Mouse (Mus musculus): ENCODE measurements around the gene Qtrt1. TPM values are rescaled to one million over a fixed set of nuclear protein-coding genes. Genes with fewer than 3 reads are reported as not detected.
"Not testable (repeated sequence)": the region's sequence is repeated elsewhere in the genome, so short reads cannot be mapped to it uniquely, and the experiment has no call there.

The Qtrt1 gene
- polyA plus RNA-seq, 1 experiment from 2014 or later, result 61.5 TPM

GRCm38 (mm10) chr9:21456930-21457634 lies 45.4 kb downstream of the Qtrt1 start:
- Histone ChIP-seq H3K4me3 (ENCODE audit: low read depth, low read length) (no peak overlapping the region), H3K27ac (ENCODE audit: low read depth, low read length) (no peak overlapping the region), H3K27me3 (ENCODE audit: control insufficient read depth, insufficient read depth, low read length) (no peaks in the 10 kb centered on the region), H3K9me3 (ENCODE audit: control insufficient read depth, low read length) (no peaks in the 10 kb centered on the region), H3K4me2 (ENCODE audit: low read depth, low read length, severe bottlenecking) (no peak overlapping the region), H3K9ac (ENCODE audit: low read length) (no peak overlapping the region), H3K4me1 (replicated peaks; ENCODE audit: control insufficient read depth, insufficient read depth, low read length) (no peaks in the 10 kb centered on the region), H3K36me3 (ENCODE audit: control insufficient read depth, insufficient read depth, low read length) (no peaks in the 10 kb centered on the region)
- ATAC-seq (replicated peaks; ENCODE audit: low FRiP score) (no peak), DNase-seq (ENCODE audit: low spot score) (no peak)
- 86% methylated on average over 10 of the region's 10 CpGs for WGBS

GRCm38 (mm10) chr9:21458821-21459220 lies 47.2 kb downstream of the Qtrt1 start:
- no peak overlapping the region for H3K27ac ChIP-seq (ENCODE audit: low read depth, low read length)
- H3K4me1 ChIP-seq (replicated peaks; ENCODE audit: control insufficient read depth, insufficient read depth, low read length), result no peaks in the 10 kb centered on the region
- no peak overlapping the region for H3K4me2 ChIP-seq (ENCODE audit: low read depth, low read length, severe bottlenecking)
- ATAC-seq (replicated peaks; ENCODE audit: low FRiP score) (no peak), DNase-seq (ENCODE audit: low spot score) (no peak)
- H3K9me3 ChIP-seq (ENCODE audit: control insufficient read depth, low read length), result no peaks in the 10 kb centered on the region
- WGBS, result 86% methylated on average over 3 of the region's 3 CpGs
- H3K27me3 ChIP-seq (ENCODE audit: control insufficient read depth, insufficient read depth, low read length), result no peaks in the 10 kb centered on the region
- H3K36me3 ChIP-seq (ENCODE audit: control insufficient read depth, insufficient read depth, low read length), result no peaks in the 10 kb centered on the region
- H3K4me3 ChIP-seq (ENCODE audit: low read depth, low read length), result no peak overlapping the region
- no peak overlapping the region for H3K9ac ChIP-seq (ENCODE audit: low read length)

GRCm38 (mm10) chr9:21460400-21460940 lies 48.8 kb downstream of the Qtrt1 start:
- Histone ChIP-seq H3K27me3 (ENCODE audit: control insufficient read depth, insufficient read depth, low read length) (no peaks in the 10 kb centered on the region), H3K4me2 (ENCODE audit: low read depth, low read length, severe bottlenecking) (no peak overlapping the region), H3K27ac (ENCODE audit: low read depth, low read length) (no peak overlapping the region), H3K36me3 (ENCODE audit: control insufficient read depth, insufficient read depth, low read length) (no peaks in the 10 kb centered on the region), H3K9ac (ENCODE audit: low read length) (no peak overlapping the region), H3K4me3 (ENCODE audit: low read depth, low read length) (no peak overlapping the region), H3K4me1 (replicated peaks; ENCODE audit: control insufficient read depth, insufficient read depth, low read length) (no peaks in the 10 kb centered on the region), H3K9me3 (ENCODE audit: control insufficient read depth, low read length) (no peaks in the 10 kb centered on the region)
- 90% methylated on average over 3 of the region's 3 CpGs for WGBS
- DNase-seq (ENCODE audit: low spot score) (no peak), ATAC-seq (replicated peaks; ENCODE audit: low FRiP score) (no peak)

- no peak overlapping the region for H3K4me2 ChIP-seq (ENCODE audit: low read depth, low read length, severe bottlenecking)
- ATAC-seq (replicated peaks; ENCODE audit: low FRiP score) (no peak), DNase-seq (ENCODE audit: low spot score) (no peak)
- no peaks in the 10 kb centered on the region for H3K4me1 ChIP-seq (replicated peaks; ENCODE audit: control insufficient read depth, insufficient read depth, low read length)
- no peaks in the 10 kb centered on the region for H3K27me3 ChIP-seq (ENCODE audit: control insufficient read depth, insufficient read depth, low read length)
- H3K27ac ChIP-seq (ENCODE audit: low read depth, low read length), result no peak overlapping the region
- H3K36me3 ChIP-seq (ENCODE audit: control insufficient read depth, insufficient read depth, low read length), result no peaks in the 10 kb centered on the region; the same call in 1 of the 2 replicates
- no peak overlapping the region for H3K9ac ChIP-seq (ENCODE audit: low read length)
- H3K9me3 ChIP-seq (ENCODE audit: control insufficient read depth, low read length), result no peaks in the 10 kb centered on the region
- H3K4me3 ChIP-seq (ENCODE audit: low read depth, low read length), result no peak overlapping the region
- WGBS, result 82% methylated on average over 5 of the region's 5 CpGs
Measured at GRCm38 (mm10) chr9:21463138-21463590, 51.5 kb downstream of the Qtrt1 start.

GRCm38 (mm10) chr9:21463766-21464564 lies 52.3 kb downstream of the Qtrt1 start:
- Histone ChIP-seq H3K27ac (ENCODE audit: low read depth, low read length) (no peak overlapping the region), H3K27me3 (ENCODE audit: control insufficient read depth, insufficient read depth, low read length) (no peaks in the 10 kb centered on the region), H3K4me1 (replicated peaks; ENCODE audit: control insufficient read depth, insufficient read depth, low read length) (no peaks in the 10 kb centered on the region), H3K36me3 (ENCODE audit: control insufficient read depth, insufficient read depth, low read length) (no peaks in the 10 kb centered on the region; the same call in 1 of the 2 replicates), H3K9me3 (ENCODE audit: control insufficient read depth, low read length) (no peaks in the 10 kb centered on the region), H3K4me2 (ENCODE audit: low read depth, low read length, severe bottlenecking) (no peak overlapping the region), H3K9ac (ENCODE audit: low read length) (no peak overlapping the region), H3K4me3 (ENCODE audit: low read depth, low read length) (no peak overlapping the region)
- 97% methylated on average over 3 of the region's 3 CpGs for WGBS
- DNase-seq (ENCODE audit: low spot score) (no peak), ATAC-seq (replicated peaks; ENCODE audit: low FRiP score) (no peak)

GRCm38 (mm10) chr9:21464565-21464928 lies 52.9 kb downstream of the Qtrt1 start:
- not testable (repeated sequence) for H3K36me3 ChIP-seq (ENCODE audit: control insufficient read depth, insufficient read depth, low read length); H3K4me2 ChIP-seq (ENCODE audit: low read depth, low read length, severe bottlenecking); H3K4me1 ChIP-seq (replicated peaks; ENCODE audit: control insufficient read depth, insufficient read depth, low read length); H3K27me3 ChIP-seq (ENCODE audit: control insufficient read depth, insufficient read depth, low read length); H3K9ac ChIP-seq (ENCODE audit: low read length); H3K9me3 ChIP-seq (ENCODE audit: control insufficient read depth, low read length); ATAC-seq (replicated peaks; ENCODE audit: low FRiP score); H3K27ac ChIP-seq (ENCODE audit: low read depth, low read length); DNase-seq (ENCODE audit: low spot score); H3K4me3 ChIP-seq (ENCODE audit: low read depth, low read length)
- 90% methylated on average over 7 of the region's 7 CpGs for WGBS

- WGBS, result 87% methylated on average over 18 of the region's 20 CpGs
Measured at GRCm38 (mm10) chr9:21469032-21470024, 57.7 kb downstream of the Qtrt1 start.

More at GRCm38 (mm10) chr9:21469032-21470024, 57.7 kb downstream of the Qtrt1 start:
- Histone ChIP-seq H3K4me3 (ENCODE audit: low read depth, low read length) (no peak overlapping the region), H3K27ac (ENCODE audit: low read depth, low read length) (no peak overlapping the region), H3K27me3 (ENCODE audit: control insufficient read depth, insufficient read depth, low read length) (no peaks in the 10 kb centered on the region), H3K4me2 (ENCODE audit: low read depth, low read length, severe bottlenecking) (no peak overlapping the region), H3K36me3 (ENCODE audit: control insufficient read depth, insufficient read depth, low read length) (peaks cover 3% of the 10 kb centered on the region; the same call in 1 of the 2 replicates), H3K4me1 (replicated peaks; ENCODE audit: control insufficient read depth, insufficient read depth, low read length) (no peaks in the 10 kb centered on the region), H3K9me3 (ENCODE audit: control insufficient read depth, low read length) (no peaks in the 10 kb centered on the region), H3K9ac (ENCODE audit: low read length) (no peak overlapping the region)
- ATAC-seq (replicated peaks; ENCODE audit: low FRiP score), result no peak
- peak; percentile 60 for DNase-seq (ENCODE audit: low spot score)

Data from forebrain, embryonic 11.5 days (tissue).